Mouse (Mus musculus) kidney, adult 18-20 months (tissue): ENCODE measurements around the gene Ust.

Experiments
- DNase-seq: peaks from one replicate; pipeline ENCODE4 v3.0.0; 2021

Ust gene

DNA sequence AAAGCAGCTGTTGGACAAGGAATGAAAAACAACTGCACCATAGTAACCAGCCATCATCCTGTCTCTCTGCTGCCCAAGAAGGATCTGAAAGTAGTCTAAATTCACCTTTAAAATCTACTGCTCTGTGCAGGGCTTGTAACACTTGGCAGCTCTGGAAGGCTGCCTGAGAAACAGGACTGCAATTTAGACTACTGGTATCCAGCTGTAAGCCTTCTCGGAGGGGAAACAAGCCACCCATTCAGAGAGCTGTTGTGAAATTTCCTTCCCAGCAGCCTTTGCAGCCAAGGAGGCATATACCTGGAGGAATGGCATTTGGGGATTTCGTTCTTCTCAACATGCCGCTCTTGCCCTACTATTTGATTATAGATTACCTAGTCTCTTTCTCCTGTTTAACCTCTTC lies 345.6 kb downstream of the Ust start:
- no peak for DNase-seq

DNA sequence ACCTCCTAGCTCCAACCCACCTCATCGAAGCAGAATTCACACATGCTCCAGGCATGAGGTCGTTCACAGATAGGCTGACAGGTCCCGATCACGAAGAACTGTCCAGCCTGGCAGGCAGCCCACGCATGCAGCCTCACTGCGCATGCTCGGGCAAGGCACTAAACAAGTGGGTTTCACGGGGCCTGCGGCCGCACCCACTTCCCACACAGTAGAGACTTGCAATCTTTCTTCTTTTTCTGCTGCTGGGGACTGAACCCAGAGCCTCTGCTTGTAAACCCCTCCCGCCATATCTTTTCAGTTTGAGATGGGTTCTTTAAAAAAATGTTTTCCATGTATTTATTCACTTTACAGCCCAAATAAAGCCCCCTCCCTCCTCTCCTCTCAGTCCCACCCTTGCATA lies 347.1 kb downstream of the Ust start:
- no peak for DNase-seq
